Mouse (Mus musculus): ENCODE measurements around the gene Hip1.
A peak's percentile ranks its signal among the peaks of the same experiment; 100 is the strongest.

Hip1 gene

GRCm38 (mm10) chr5:135451100-135451499 lies 93.8 kb downstream of the Hip1 start:
- DNase-seq (ENCODE audit: extremely low spot score, low spot score), result no peak

- no peak for DNase-seq (ENCODE audit: extremely low spot score, low spot score)
Measured at GRCm38 (mm10) chr5:135445755-135446154, 99.2 kb downstream of the Hip1 start.

GRCm38 (mm10) chr5:135442430-135442829 lies 102.5 kb downstream of the Hip1 start:
- no peak for DNase-seq (ENCODE audit: extremely low spot score, low spot score)

DNA sequence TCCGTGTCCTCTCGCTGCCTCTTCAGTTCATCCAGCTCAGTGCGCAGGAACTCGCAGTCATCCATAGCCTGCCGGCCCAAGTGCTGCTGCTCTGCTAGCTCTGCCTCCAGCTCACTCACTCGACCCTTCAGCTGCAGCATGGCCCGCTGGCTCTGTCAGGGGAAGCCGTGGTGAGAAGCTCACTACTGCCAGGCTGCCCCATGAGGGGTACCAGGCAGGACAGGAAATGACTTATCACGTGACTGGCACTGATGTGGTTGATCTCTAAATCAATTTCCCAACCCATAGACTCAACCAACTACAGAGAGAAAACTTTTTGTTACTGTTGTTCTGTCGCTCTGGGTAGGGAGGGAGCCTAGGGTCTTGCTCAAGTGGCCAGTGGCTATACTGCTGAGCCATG lies 109.9 kb downstream of the Hip1 start:
- no peak for DNase-seq (ENCODE audit: extremely low spot score, low spot score)

DNA sequence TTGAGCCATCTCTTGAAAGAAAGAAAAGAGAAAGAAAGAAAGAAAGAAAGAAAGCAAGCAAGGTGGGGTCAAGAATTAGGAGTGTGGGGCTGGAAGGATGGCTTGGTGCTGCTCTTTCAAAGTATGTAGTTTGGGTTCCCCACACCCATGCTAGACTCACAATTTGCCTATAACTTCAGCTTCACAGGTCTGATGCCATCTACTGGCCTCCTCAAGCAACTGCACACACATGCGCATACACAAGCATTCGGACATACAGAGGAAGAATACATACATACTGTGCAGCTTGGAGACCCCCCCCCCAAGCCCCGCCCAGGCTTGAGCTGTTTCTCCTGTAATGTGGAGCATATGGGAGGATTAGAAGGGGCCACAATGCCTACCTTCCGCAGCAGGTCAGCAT lies 111.1 kb downstream of the Hip1 start:
- no peak for DNase-seq (ENCODE audit: extremely low spot score, low spot score)

GRCm38 (mm10) chr5:135431111-135431510 lies 113.8 kb downstream of the Hip1 start:
- DNase-seq (ENCODE audit: extremely low spot score, low spot score), result no peak

GRCm38 (mm10) chr5:135428786-135429185 lies 116.1 kb downstream of the Hip1 start:
- no peak for DNase-seq (ENCODE audit: extremely low spot score, low spot score)

DNA sequence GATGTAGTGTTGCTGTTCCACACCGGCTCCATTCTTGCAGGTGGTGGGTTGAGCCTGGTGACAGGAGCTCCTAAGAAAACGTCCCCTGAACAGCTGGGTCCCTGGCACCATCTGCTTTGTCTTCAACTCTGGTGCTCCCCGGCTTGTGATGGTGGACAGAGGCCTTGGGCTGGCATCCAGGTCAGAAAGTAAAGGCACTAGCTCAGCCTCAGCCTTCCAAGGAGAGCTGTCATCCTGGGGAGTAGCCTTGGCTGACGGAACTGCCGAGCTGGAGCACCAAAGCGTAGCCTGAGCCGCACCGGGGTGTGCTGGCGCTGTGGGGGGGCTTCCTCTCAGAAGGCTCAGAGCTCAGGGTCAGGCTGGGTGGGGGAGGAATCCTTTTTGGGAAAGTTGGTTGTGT lies 134.7 kb downstream of the Hip1 start:
- DNase-seq (ENCODE audit: extremely low spot score, low spot score), result no peak

- DNase-seq (ENCODE audit: extremely low spot score, low spot score), result no peak
Measured at GRCm38 (mm10) chr5:135408114-135408513, 136.8 kb downstream of the Hip1 start.

GRCm38 (mm10) chr5:135405437-135405836 lies 139.5 kb downstream of the Hip1 start:
- DNase-seq (ENCODE audit: extremely low spot score, low spot score), result no peak

DNA sequence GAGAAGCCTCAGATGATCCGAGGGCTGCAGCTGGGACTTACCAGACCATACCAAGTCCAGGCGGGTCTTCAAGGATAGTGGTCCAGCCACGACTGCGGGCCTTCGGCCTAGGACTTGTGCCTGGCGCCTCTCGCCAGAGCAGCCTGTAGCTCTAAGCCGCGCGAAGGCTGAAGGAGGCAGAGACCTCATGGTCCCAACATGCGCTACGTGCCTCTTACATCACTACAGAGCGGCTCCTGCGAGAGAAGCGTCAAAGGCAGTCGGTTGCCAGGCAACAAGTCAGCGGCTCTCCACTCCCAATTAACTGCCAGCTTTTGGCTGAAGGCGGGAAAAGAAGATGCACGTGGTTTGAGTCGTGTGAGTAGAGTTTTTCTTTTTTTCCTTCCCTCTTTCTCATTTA lies 140.3 kb downstream of the Hip1 start:
- DNase-seq (ENCODE audit: extremely low spot score, low spot score), result peak; percentile 34

- DNase-seq (ENCODE audit: extremely low spot score, low spot score), result peak; percentile 81
Measured at GRCm38 (mm10) chr5:135400244-135400643, 144.7 kb downstream of the Hip1 start.

DNA sequence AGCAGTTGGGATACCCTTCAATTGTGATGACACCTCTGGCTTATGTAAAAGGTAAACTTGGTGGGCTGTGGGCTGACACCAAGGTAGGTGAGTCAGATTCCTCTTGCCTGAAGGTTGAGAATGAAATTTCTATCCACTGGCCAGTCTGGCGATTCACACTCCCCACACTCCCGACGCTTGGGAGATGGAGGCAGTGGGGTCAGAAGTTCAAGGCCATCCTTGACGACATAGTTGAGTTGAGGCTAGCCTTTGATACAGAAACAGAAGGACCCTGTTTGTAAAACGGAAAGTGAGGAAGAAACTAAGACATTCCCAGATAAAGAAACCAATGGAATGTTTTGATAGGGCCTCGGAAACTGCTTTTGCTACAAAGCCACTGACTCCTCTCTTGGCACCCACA lies 145.5 kb downstream of the Hip1 start:
- DNase-seq (ENCODE audit: extremely low spot score, low spot score), result no peak

DNA sequence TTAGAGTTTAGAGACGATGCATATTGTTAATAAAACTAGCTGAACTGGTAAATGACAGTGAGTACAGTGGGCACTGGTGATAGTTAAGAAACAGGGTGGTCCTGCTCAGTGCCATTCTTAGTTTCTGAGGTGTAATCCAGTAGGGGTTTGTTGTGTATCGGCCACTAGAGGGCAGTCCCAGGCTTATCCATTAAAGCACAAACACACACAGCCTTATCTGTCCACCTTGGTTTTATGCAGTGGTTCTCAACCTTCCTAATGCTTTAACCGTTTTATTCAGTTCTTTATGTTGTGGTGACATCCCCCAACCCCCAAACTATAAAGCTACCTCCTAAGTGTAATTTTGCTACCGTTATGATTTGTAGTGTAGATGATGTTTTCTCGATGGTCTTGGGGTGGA lies 149.1 kb downstream of the Hip1 start:
- no peak for DNase-seq (ENCODE audit: extremely low spot score, low spot score)

- DNase-seq (ENCODE audit: extremely low spot score, low spot score), result peak; percentile 84
Measured at GRCm38 (mm10) chr5:135394004-135394823, 150.7 kb downstream of the Hip1 start, which contains the start of gene Pom121. Gene Pom121, minus strand, starts transcription at chr5:135394546.

DNA sequence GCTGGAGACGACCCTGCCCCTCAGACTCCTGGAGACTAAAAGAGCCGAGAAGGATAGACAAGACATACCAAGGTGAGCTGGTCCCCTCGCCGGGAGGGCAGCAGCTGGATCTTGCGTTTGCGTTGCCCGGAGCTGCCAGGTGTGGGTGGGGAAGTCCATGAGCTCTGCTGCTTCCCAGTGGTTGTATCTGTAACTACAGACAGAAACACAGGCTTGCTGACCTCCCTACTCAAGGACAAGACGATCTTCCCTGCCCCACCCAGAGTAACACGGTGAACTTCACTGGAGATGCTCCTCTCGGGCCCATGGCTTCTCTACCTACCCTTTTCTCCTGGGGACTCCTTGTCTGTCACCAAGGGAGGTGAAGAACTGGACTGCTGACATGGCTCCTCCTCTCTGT lies 161.1 kb downstream of the Hip1 start:
- DNase-seq (ENCODE audit: extremely low spot score, low spot score), result no peak

DNA sequence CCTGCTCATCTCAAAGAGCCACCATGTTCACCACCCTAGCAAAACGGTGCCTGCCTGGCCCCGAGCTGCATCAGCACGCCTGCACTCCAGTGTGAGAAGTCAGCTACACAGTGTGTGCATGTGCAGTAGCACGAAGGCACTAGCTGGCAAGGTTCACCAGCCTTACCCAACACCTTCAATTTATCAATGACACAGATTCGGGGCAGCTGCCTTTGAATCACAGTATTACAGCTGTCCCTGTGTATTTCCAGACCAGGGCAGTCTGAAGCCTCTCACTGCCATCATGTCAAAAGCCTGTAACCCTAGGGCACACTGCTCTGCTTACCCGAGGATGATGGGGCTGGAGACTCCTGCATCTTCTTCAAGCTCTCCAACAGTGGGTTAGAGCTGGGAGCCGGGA lies 162.2 kb downstream of the Hip1 start:
- DNase-seq (ENCODE audit: extremely low spot score, low spot score), result no peak

DNA sequence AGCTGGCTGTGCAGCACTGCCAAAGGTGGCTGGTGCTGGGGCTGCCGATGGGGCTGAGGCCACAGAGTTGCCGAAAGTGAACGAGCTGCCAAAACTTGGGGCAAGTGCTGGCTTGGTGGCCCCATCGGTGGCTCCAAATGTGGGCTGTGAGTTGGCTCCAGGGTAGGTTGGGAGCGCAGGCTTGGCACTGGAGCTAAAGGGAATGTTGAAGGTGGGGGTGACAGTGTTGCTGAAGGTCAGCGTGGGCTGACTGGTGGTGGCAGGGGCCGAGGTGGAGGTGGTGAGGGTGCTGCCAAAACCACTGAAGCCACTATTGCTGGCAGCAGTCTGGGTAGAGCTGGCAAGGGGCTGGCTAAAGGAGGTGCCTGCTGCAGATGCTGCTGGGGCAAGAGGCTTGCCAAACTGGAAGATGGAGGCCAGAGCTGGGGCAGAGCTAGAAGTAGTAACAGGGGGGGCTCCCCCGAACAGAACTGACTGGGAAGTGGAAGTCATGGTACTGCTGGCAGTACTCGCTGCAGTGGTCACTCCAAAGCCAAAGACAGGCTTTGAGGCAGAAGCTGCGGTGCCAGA lies 163.5 kb downstream of the Hip1 start:
- no peak for DNase-seq (ENCODE audit: extremely low spot score, low spot score)

DNA sequence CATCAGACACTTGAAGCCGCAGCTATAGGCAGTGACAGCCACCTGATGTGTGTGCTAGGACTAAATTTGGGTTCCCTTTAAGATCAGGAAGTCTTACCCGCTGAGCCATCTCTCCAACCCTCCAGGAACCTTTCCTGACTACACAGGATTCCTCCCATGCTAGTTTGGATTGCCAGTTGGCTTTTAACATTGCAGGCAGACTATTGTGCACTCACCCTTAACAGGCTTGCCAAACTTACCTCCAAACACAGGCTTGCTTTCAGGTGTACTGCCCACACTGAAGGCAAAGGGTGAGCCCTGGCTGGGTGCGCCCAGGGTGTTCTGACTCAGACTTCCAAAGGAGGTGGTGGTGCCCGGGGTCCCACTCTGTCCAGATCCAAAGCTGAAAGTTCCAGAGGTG lies 164.2 kb downstream of the Hip1 start:
- DNase-seq (ENCODE audit: extremely low spot score, low spot score), result no peak

DNA sequence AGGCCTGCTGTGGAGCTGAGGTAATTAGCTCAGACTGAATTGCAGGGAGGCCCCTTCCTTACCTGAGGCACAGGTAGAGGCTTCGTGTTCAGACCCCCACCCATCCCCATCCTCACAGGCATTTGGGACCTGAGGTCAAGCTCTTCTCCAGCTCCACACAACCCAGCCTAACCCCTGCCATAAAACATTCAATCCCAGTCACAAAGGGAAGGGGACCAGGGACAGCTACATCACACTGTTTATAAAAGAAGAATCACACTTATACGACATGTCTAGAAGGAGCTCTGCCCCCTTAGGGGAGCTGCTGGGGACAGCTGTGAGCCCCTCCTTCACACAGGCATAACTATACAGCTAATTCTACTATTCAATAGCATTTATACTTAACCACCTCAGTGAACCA lies 168.6 kb downstream of the Hip1 start:
- DNase-seq (ENCODE audit: extremely low spot score, low spot score), result no peak

DNA sequence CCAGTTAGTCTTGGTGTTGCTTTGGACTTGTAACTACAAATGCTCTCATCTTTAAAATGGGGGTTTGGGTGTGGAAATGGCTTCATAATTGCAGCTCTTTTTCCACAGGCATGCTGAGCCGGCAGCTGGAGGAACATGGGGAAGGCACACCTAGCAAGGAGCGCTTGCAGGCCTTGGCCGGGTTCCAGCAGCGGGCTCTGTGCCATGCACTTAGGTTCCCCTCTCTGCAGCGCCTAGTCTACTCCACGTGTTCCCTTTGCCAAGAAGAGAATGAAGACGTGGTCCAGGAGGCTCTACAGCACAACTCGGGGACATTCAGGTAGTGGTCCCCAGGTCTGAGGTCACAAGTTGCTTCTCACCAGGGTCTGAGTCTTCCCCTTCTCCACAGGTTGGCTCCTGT lies 169.8 kb downstream of the Hip1 start:
- DNase-seq (ENCODE audit: extremely low spot score, low spot score), result no peak

DNA sequence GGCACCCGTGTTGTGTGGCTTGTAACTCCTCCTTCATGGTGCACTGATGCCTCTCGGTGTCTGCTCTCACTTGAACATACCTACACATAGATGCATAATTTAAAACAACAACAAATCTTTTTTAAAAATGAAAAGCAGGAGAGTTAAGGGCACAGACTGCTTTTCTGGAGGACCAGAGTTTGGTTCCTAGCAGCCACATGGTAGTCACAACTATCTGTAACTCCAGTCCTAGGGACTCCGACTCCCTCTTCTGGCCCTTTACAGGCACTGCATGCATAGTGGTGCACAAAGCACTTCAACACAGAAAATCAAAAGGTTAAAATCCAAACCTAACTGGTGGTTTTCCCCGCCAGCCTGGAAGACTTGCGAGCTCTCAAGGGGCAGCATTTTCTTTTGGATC lies 171.3 kb downstream of the Hip1 start:
- DNase-seq (ENCODE audit: extremely low spot score, low spot score), result no peak

DNA sequence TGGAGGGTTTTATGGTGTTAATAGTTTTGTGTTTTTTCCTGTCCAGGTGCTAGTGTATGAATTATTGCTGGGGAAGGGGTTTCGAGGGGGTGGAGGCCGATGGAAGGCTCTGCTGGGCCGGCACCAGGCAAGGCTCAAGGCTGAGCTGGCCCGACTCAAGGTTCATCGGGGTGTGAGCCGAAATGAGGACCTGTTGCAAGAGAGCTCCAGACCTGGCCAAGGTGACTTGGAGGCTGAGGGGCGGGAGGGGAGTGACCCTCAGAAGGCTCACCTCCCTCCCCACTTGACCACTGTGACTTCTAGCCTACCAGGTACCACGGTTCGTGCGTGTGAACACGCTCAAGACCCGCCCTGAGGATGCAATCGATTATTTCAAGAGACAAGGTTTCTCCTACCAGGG lies 173.7 kb downstream of the Hip1 start:
- DNase-seq (ENCODE audit: extremely low spot score, low spot score), result no peak
